Mouse (Mus musculus): ENCODE measurements at regions not wholly inside any gene's neighbourhood (a gene's known extent, or its start where the extent isn't known, plus 50 kb on each side); places are given as distances from the start of the nearest gene placed in this dataset.

- no peak for ATAC-seq (replicated peaks in 1 of 2; ENCODE audit: insufficient read depth in 1 of 2, low FRiP score in 2 of 2, low TSS enrichment in 1 of 2, low read depth in 1 of 2, poor library complexity in 2 of 2, severe bottlenecking in 2 of 2)
Observed at GRCm38 (mm10) chr3:41164736-41165135, 81.9 kb upstream of the Pgrmc2 start.

- ATAC-seq (replicated peaks in 1 of 2; ENCODE audit: insufficient read depth in 1 of 2, low FRiP score in 2 of 2, low TSS enrichment in 1 of 2, low read depth in 1 of 2, poor library complexity in 2 of 2, severe bottlenecking in 2 of 2) = no peak
Observed at GRCm38 (mm10) chr3:41163767-41164166, 80.9 kb upstream of the Pgrmc2 start.

DNA sequence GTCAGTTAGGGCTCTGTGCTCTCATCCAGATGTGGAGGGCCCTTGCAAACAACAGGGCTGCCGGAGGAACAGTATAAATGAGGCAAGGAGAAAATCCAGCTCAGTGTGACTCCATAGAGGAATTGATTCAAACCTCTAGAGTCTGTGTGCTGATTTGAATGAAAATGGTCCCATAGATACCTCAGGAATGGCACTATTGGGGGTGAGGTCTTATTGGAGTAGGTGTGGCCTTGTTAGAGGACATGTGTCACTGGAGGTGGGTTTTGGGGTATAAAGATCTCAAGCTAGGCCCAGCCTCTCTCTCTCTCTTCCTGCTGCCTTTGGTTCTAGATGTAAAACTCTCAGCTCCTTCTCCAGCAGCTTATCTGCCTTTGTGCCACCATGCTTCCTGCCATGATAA is 79.7 kb upstream of the Pgrmc2 start:
- ATAC-seq (replicated peaks in 1 of 2; ENCODE audit: insufficient read depth in 1 of 2, low FRiP score in 2 of 2, low TSS enrichment in 1 of 2, low read depth in 1 of 2, poor library complexity in 2 of 2, severe bottlenecking in 2 of 2) = no peak

- ATAC-seq (replicated peaks in 1 of 2; ENCODE audit: insufficient read depth in 1 of 2, low FRiP score in 2 of 2, low TSS enrichment in 1 of 2, low read depth in 1 of 2, poor library complexity in 2 of 2, severe bottlenecking in 2 of 2) = no peak
Observed at GRCm38 (mm10) chr3:41160648-41161047, 77.8 kb upstream of the Pgrmc2 start.

DNA sequence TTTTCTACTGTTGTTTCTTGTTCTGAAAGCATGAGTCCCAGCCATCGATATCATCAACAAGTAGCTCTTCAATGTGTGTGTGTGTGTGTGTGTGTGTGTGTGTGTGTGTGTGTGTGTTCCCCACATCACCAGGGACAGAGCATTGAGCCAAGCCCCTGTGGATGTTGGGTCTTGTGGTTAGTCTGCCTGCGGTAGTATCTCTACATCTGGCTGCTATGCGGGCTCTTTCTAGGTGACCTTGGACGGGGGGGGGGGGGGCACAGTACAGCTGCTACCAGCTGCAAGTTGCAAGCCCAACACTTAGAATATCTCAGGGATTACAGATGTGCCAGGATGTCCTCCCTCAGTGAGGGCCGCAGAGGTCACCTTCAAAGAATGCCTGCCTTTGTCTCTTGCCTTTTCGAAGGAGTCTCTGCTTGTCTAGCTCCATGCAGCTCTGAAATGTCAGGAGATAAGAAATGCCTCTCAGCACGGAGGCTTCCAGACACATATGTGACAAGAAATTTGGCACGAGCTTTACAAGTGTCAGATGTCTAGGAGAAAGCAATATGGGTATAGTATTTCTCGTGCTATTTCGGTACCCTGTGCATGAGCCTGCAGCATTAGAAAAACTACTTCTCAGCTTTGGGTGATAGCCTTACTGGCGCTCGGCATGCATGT is 75.6 kb upstream of the Pgrmc2 start:
- no peak for ATAC-seq (replicated peaks in 1 of 2; ENCODE audit: insufficient read depth in 1 of 2, low FRiP score in 2 of 2, low TSS enrichment in 1 of 2, low read depth in 1 of 2, poor library complexity in 2 of 2, severe bottlenecking in 2 of 2)

DNA sequence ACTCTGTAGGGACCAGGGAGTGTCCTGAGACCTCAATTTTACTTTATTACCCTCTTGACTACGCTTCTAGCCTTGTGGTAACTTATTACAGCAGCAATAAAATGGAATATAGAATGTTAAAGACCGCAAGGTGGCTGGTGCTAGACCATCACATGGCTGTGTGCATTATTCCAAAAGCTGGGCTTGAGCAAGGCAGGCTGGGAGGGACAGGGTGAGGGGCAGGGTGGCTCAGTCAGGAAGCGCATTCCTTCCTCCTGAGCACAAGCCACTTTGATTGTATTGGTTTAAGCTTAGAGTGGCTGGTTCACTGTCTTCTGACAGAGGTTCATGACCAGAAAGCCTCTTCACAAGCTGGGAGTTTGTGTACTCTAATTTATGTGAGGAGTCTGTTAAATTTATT is 74.6 kb upstream of the Pgrmc2 start:
- ATAC-seq (replicated peaks in 1 of 2; ENCODE audit: insufficient read depth in 1 of 2, low FRiP score in 2 of 2, low TSS enrichment in 1 of 2, low read depth in 1 of 2, poor library complexity in 2 of 2, severe bottlenecking in 2 of 2) = no peak

- no peak for ATAC-seq (replicated peaks in 1 of 2; ENCODE audit: insufficient read depth in 1 of 2, low FRiP score in 2 of 2, low TSS enrichment in 1 of 2, low read depth in 1 of 2, poor library complexity in 2 of 2, severe bottlenecking in 2 of 2)
Observed at GRCm38 (mm10) chr3:41156562-41156961, 73.7 kb upstream of the Pgrmc2 start.

- no peak; a peak in 1 of 4 replicates for ATAC-seq (replicated peaks in 1 of 2; ENCODE audit: insufficient read depth in 1 of 2, low FRiP score in 2 of 2, low TSS enrichment in 1 of 2, low read depth in 1 of 2, poor library complexity in 2 of 2, severe bottlenecking in 2 of 2)
Observed at GRCm38 (mm10) chr3:41155132-41155760, 72.4 kb upstream of the Pgrmc2 start.

DNA sequence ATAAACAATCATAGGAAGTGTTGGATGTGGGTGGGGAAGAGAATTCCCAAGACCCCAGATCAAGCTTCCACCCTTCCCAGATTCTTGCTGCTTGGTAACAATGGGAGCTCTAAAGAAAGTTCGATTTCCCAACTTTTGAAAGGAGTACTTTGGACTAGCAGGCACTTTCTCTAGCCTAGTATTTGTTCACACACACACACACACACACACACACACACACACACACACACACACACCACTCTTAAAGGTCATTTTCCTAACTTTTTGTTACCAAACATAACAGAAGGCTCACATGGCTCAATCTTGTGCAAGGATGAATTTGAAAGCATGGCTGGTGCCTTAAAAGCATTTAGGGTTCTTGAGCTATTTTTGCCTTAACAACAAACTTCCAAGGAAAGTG is 71.6 kb upstream of the Pgrmc2 start:
- no peak for ATAC-seq (replicated peaks in 1 of 2; ENCODE audit: insufficient read depth in 1 of 2, low FRiP score in 2 of 2, low TSS enrichment in 1 of 2, low read depth in 1 of 2, poor library complexity in 2 of 2, severe bottlenecking in 2 of 2)

DNA sequence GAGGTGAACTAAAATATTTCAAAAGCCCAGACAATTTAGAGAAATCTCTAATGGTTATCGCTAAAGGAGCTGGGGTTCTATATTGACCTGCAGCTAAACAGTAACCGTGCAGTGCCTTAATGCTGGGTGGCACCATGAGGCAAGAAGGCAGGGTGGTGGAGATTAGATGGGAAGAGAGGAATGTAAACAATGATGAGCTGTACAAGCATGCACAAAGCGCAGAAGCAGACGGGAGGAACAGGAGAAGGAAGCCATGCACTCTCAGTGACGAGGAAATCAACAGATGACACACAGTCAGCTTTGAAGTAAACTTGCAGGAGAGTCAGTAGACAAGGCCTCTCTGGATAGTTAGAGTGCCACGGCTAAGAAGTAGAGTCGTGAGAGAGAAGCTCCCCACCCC is 69.1 kb upstream of the Pgrmc2 start:
- no peak for ATAC-seq (replicated peaks in 1 of 2; ENCODE audit: insufficient read depth in 1 of 2, low FRiP score in 2 of 2, low TSS enrichment in 1 of 2, low read depth in 1 of 2, poor library complexity in 2 of 2, severe bottlenecking in 2 of 2)

DNA sequence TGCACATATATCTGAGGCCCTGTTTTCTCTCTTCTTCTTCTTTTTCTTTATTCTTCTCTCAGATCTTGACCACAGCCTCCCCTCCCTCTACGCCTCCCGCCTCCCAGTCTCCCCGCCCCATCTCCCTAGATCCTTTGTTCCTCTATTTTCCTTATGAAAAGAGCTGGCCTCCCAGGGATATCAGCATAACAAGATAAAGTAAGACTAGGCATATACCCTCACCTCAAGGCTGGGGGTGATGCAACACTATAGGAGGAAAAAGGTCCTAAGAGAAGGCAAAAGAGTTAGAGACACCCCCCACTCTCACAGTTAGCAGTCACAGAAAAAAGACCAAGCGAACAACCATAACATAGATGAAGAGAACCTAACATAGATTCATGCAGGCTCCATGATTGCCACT is 57.5 kb upstream of the Pgrmc2 start:
- ATAC-seq (replicated peaks in 1 of 2; ENCODE audit: insufficient read depth in 1 of 2, low FRiP score in 2 of 2, low TSS enrichment in 1 of 2, low read depth in 1 of 2, poor library complexity in 2 of 2, severe bottlenecking in 2 of 2) = no peak

GRCm38 (mm10) chr3:41137931-41138330 is 55.1 kb upstream of the Pgrmc2 start:
- no peak for ATAC-seq (replicated peaks in 1 of 2; ENCODE audit: insufficient read depth in 1 of 2, low FRiP score in 2 of 2, low TSS enrichment in 1 of 2, low read depth in 1 of 2, poor library complexity in 2 of 2, severe bottlenecking in 2 of 2)

- no peak for ATAC-seq (replicated peaks in 1 of 2; ENCODE audit: insufficient read depth in 1 of 2, low FRiP score in 2 of 2, low TSS enrichment in 1 of 2, low read depth in 1 of 2, poor library complexity in 2 of 2, severe bottlenecking in 2 of 2)
Observed at GRCm38 (mm10) chr3:41132889-41133288, 50.0 kb upstream of the Pgrmc2 start.

Measured in hematopoietic stem cell, adult 5-6 weeks (primary cell).